Mouse (Mus musculus): ENCODE results near the gene Mrgprh. TPM values are rescaled to one million over a fixed set of nuclear protein-coding genes. Genes with fewer than 3 reads are reported as not detected.

The Mrgprh gene
- not detected in 2 replicates for polyA plus RNA-seq (2015; fragmentation: Nextera tagmentation; extraction: Ambion mirVana)

GRCm38 (mm10) chr17:12875734-12876133 is at the start of gene Mrgprh:
Gene Mrgprh (plus strand): TSS chr17:12876034.
- Histone ChIP-seq H3K36me3 (no peaks in the 10 kb centered on the region), H3K9me3 (no peaks in the 10 kb centered on the region), H3K9ac (replicated peaks) (no peak within 1 kb of the TSS), H3K27ac (no peak within 1 kb of the TSS), H3K27me3 (peaks cover 4% of the 10 kb centered on the region; the same call in 1 of the 2 replicates), H3K4me1 (replicated peaks) (0 out of 2 replicates have a peak, but pooled peaks cover 2% of the 10 kb centered on the region), H3K4me3 (replicated peaks) (no peak within 1 kb of the TSS), H3K4me2 (replicated peaks) (no peak within 1 kb of the TSS)
- no peak for ATAC-seq
- 85% methylated on average over 5 of the region's 5 CpGs for WGBS

GRCm38 (mm10) chr17:12830351-12830750 is 45.5 kb upstream of the Mrgprh start:
- H3K9ac ChIP-seq (replicated peaks): no peak overlapping the region
- ATAC-seq: no peak
- no peaks in the 10 kb centered on the region for H3K9me3 ChIP-seq

GRCm38 (mm10) chr17:12832231-12832630 is 43.6 kb upstream of the Mrgprh start:
- H3K4me2 ChIP-seq (replicated peaks): no peak overlapping the region
- H3K9me3 ChIP-seq: no peaks in the 10 kb centered on the region
- no peaks in the 10 kb centered on the region for H3K4me1 ChIP-seq (replicated peaks)
- 93% methylated on average over 3 of the region's 3 CpGs for WGBS
- no peak overlapping the region for H3K27ac ChIP-seq
- H3K36me3 ChIP-seq: no peaks in the 10 kb centered on the region
- no peak overlapping the region for H3K9ac ChIP-seq (replicated peaks)
- no peaks in the 10 kb centered on the region for H3K27me3 ChIP-seq
- no peak for ATAC-seq
- H3K4me3 ChIP-seq (replicated peaks): no peak overlapping the region

More at GRCm38 (mm10) chr17:12830351-12830750, 45.5 kb upstream of the Mrgprh start:
- H3K27ac ChIP-seq: no peak overlapping the region
- 82% methylated on average over 5 of the region's 5 CpGs for WGBS
- H3K27me3 ChIP-seq: no peaks in the 10 kb centered on the region
- no peaks in the 10 kb centered on the region for H3K4me1 ChIP-seq (replicated peaks)
- H3K36me3 ChIP-seq: no peaks in the 10 kb centered on the region
- no peak overlapping the region for H3K4me2 ChIP-seq (replicated peaks)
- H3K4me3 ChIP-seq (replicated peaks): no peak overlapping the region

GRCm38 (mm10) chr17:12832657-12833056 is 43.2 kb upstream of the Mrgprh start:
- no peak overlapping the region for H3K9ac ChIP-seq (replicated peaks)
- no peak overlapping the region for H3K4me3 ChIP-seq (replicated peaks)
- no peaks in the 10 kb centered on the region for H3K4me1 ChIP-seq (replicated peaks)
- ATAC-seq: no peak
- no peaks in the 10 kb centered on the region for H3K27me3 ChIP-seq
- H3K9me3 ChIP-seq: no peaks in the 10 kb centered on the region
- 93% methylated on average over 4 of the region's 4 CpGs for WGBS
- H3K27ac ChIP-seq: no peak overlapping the region
- no peaks in the 10 kb centered on the region for H3K36me3 ChIP-seq
- H3K4me2 ChIP-seq (replicated peaks): no peak overlapping the region

- no peak overlapping the region for H3K4me2 ChIP-seq (replicated peaks)
- no peak overlapping the region for H3K27ac ChIP-seq
- H3K9me3 ChIP-seq: no peaks in the 10 kb centered on the region
- ATAC-seq: no peak
- H3K36me3 ChIP-seq: no peaks in the 10 kb centered on the region
- H3K4me3 ChIP-seq (replicated peaks): no peak overlapping the region
- WGBS: 70% methylated on average over 3 of the region's 3 CpGs
- no peak overlapping the region for H3K9ac ChIP-seq (replicated peaks)
- no peaks in the 10 kb centered on the region for H3K27me3 ChIP-seq
- no peaks in the 10 kb centered on the region for H3K4me1 ChIP-seq (replicated peaks)
Observed at GRCm38 (mm10) chr17:12834317-12834716, 41.5 kb upstream of the Mrgprh start.

- no peak for ATAC-seq
- Histone ChIP-seq H3K9me3 (no peaks in the 10 kb centered on the region), H3K27me3 (no peaks in the 10 kb centered on the region), H3K4me1 (replicated peaks) (no peaks in the 10 kb centered on the region), H3K4me3 (replicated peaks) (no peak overlapping the region), H3K9ac (replicated peaks) (no peak overlapping the region), H3K27ac (no peak overlapping the region), H3K36me3 (no peaks in the 10 kb centered on the region), H3K4me2 (replicated peaks) (no peak overlapping the region)
- WGBS: 54% methylated on average over 3 of the region's 3 CpGs
Observed at GRCm38 (mm10) chr17:12834826-12835225, 41.0 kb upstream of the Mrgprh start.

- Histone ChIP-seq H3K4me1 (replicated peaks) (no peaks in the 10 kb centered on the region), H3K9ac (replicated peaks) (no peak overlapping the region), H3K4me3 (replicated peaks) (no peak overlapping the region), H3K4me2 (replicated peaks) (no peak overlapping the region), H3K36me3 (no peaks in the 10 kb centered on the region), H3K9me3 (no peaks in the 10 kb centered on the region), H3K27me3 (no peaks in the 10 kb centered on the region), H3K27ac (no peak overlapping the region)
- WGBS: 94% methylated on average over 5 of the region's 5 CpGs
- ATAC-seq: no peak
Observed at GRCm38 (mm10) chr17:12835738-12836137, 40.1 kb upstream of the Mrgprh start.

- 76% methylated on average over 10 of the region's 10 CpGs for WGBS
- no peaks in the 10 kb centered on the region for H3K36me3 ChIP-seq
- no peak overlapping the region for H3K4me2 ChIP-seq (replicated peaks)
Observed at GRCm38 (mm10) chr17:12839475-12840267, 36.2 kb upstream of the Mrgprh start.

GRCm38 (mm10) chr17:12843826-12844225 is 32.0 kb upstream of the Mrgprh start:
- 92% methylated on average over 6 of the region's 6 CpGs for WGBS

More at GRCm38 (mm10) chr17:12839475-12840267, 36.2 kb upstream of the Mrgprh start:
- H3K4me1 ChIP-seq (replicated peaks): no peaks in the 10 kb centered on the region
- no peak for ATAC-seq
- H3K9me3 ChIP-seq: no peaks in the 10 kb centered on the region
- H3K27me3 ChIP-seq: no peaks in the 10 kb centered on the region
- no peak overlapping the region for H3K27ac ChIP-seq
- H3K4me3 ChIP-seq (replicated peaks): no peak overlapping the region
- no peak overlapping the region for H3K9ac ChIP-seq (replicated peaks)

GRCm38 (mm10) chr17:12844540-12844939 is 31.3 kb upstream of the Mrgprh start:
- 91% methylated on average over 4 of the region's 4 CpGs for WGBS
- Histone ChIP-seq H3K9ac (replicated peaks) (no peak overlapping the region), H3K4me3 (replicated peaks) (no peak overlapping the region), H3K36me3 (no peaks in the 10 kb centered on the region), H3K4me2 (replicated peaks) (no peak overlapping the region), H3K9me3 (no peaks in the 10 kb centered on the region), H3K27ac (no peak overlapping the region), H3K27me3 (no peaks in the 10 kb centered on the region), H3K4me1 (replicated peaks) (no peaks in the 10 kb centered on the region)
- ATAC-seq: no peak

More at GRCm38 (mm10) chr17:12843826-12844225, 32.0 kb upstream of the Mrgprh start:
- Histone ChIP-seq H3K27me3 (no peaks in the 10 kb centered on the region), H3K4me2 (replicated peaks) (no peak overlapping the region), H3K9ac (replicated peaks) (no peak overlapping the region), H3K36me3 (no peaks in the 10 kb centered on the region), H3K27ac (no peak overlapping the region), H3K4me1 (replicated peaks) (no peaks in the 10 kb centered on the region), H3K4me3 (replicated peaks) (no peak overlapping the region), H3K9me3 (no peaks in the 10 kb centered on the region)
- no peak for ATAC-seq

- Histone ChIP-seq H3K27ac (no peak overlapping the region), H3K4me2 (replicated peaks) (no peak overlapping the region), H3K9me3 (no peaks in the 10 kb centered on the region), H3K9ac (replicated peaks) (no peak overlapping the region), H3K4me1 (replicated peaks) (no peaks in the 10 kb centered on the region), H3K4me3 (replicated peaks) (no peak overlapping the region), H3K27me3 (no peaks in the 10 kb centered on the region), H3K36me3 (no peaks in the 10 kb centered on the region)
- 62% methylated on average over 5 of the region's 5 CpGs for WGBS
- no peak for ATAC-seq
Observed at GRCm38 (mm10) chr17:12845862-12846261, 30.0 kb upstream of the Mrgprh start.

GRCm38 (mm10) chr17:12846474-12846873 is 29.4 kb upstream of the Mrgprh start:
- Histone ChIP-seq H3K4me2 (replicated peaks) (no peak overlapping the region), H3K9me3 (no peaks in the 10 kb centered on the region), H3K9ac (replicated peaks) (no peak overlapping the region), H3K36me3 (no peaks in the 10 kb centered on the region), H3K4me1 (replicated peaks) (no peaks in the 10 kb centered on the region), H3K27me3 (no peaks in the 10 kb centered on the region), H3K27ac (no peak overlapping the region), H3K4me3 (replicated peaks) (no peak overlapping the region)
- 81% methylated on average over 5 of the region's 5 CpGs for WGBS
- ATAC-seq: no peak

Measured in midbrain, embryonic 13.5 days (tissue).